Mouse (Mus musculus): ENCODE data around the gene Efcab10.

The Efcab10 gene

DNA sequence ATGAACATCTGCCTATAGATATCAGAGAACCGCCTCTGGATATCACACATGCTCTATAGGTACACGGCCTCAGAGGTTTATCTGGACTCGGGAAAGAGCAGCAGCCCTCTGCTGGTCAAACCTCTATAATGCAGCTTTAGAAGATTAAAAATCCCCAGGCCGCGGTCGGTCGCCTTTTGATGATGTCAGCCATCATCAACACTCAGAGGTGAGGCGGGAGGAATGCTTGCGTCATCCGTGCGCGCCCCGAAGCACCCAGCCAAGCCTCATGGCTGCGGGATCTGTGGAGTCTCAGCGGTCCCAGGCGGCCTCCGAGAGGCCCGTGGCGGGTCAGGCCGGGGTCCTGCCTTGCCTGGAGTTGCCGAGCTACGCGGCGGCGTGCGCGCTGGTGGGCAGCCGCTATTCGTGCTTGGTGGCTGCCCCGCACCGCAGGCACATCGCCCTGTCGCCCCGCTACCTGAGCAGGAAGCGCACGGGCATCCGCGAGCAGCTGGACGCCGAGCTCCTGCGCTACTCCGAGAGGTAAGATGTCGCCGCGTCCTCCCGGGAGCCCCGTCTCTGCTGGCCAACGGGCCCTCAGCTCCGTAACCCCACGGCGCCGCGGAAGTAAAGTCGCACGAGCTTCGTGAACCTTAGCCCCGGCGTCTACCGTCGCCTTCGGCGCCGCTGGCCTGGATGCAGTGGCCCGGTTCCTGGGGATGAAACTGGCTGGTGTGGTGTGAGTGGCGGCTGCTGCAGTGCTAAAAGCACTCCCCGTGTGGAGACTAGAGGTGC lies 34.9 kb downstream of the Efcab10 start, which contains the start of gene Twistnb:
Gene Twistnb, plus strand, starts transcription at position 249 of the 774 bp plus-strand sequence.
- peak; percentile 99 for DNase-seq

DNA sequence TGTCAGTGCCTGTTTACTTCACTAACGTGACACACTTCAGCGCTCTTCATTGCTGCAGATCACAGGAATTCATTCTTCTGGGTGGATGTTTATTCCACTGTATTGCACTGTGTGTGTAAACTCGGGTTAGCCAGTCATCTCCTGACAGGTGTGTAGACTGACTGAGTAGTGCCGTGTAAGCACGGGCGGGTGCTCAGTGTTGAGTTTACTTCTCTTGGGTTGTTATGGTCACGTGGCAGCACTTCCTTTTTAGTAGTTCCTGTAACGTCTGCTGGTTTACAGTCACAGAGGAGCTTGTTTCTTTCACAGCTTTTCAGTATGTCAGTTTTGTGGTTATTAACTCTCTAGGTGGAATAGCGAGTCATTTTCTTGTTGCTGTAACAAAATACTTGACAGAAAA lies 39.2 kb downstream of the Efcab10 start:
- peak; percentile 25 for DNase-seq

DNA sequence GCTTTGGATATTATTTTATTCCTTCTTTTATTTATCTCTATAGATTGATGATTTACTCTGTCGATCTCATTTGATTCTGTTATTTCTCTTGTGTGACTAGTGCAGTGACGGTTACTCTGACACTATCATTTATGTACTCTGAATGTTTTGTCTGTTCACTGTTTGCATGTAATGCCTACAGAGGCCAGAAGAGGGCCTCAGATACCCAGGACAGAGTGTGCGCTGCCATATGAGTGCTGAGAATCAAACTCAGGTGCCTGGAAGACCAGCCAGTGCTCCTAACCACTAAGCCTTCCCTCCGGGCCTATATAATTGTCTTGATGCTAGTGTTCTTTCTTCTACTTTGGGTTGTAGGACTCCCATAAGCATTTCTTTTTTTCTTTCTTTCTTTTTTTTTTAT lies 40.1 kb downstream of the Efcab10 start:
- no peak for DNase-seq
